Mouse (Mus musculus) embryonic facial prominence, embryonic 14.5 days (tissue): Measurements from ENCODE around the gene Olfr56. TPM values are rescaled to one million over a fixed set of nuclear protein-coding genes. Genes with fewer than 3 reads are reported as not detected.
"Not testable (repeated sequence)": the region's sequence is repeated elsewhere in the genome, so short reads cannot be mapped to it uniquely, and the experiment has no call there.

Experiments
- ATAC-seq: fragments of 200-750 bp; cut with Nextera tagmentation; 2 replicates; pipeline ENCODE4 v1.8.0; 2017; ENCODE audit warnings: low read depth, moderate number of reproducible peaks, moderate TSS enrichment
- DNase-seq: peaks from one replicate; pipeline ENCODE4 v3.0.0-alpha.2; 2015; ENCODE audit warnings: low spot score
- H3K27ac ChIP-seq: fragments of 300-500 bp; sonication (generic); replicated peaks from 2 replicates; pipeline ENCODE4 v1.5.1; 2014; ENCODE audit warnings: low read depth, mild to moderate bottlenecking, low read length, moderate library complexity
- H3K27me3 ChIP-seq: fragments of 300-500 bp; sonication (generic); replicated peaks from 2 replicates; pipeline ENCODE4 v1.6.1; 2014; ENCODE audit warnings: low read length; ENCODE audit not compliant: control insufficient read depth, insufficient read depth
- H3K36me3 ChIP-seq: fragments of 300-500 bp; sonication (generic); 2 replicates; pipeline ENCODE4 v1.6.1; 2014; ENCODE audit warnings: low read length, mixed read lengths; ENCODE audit not compliant: control insufficient read depth, insufficient read depth
- H3K4me1 ChIP-seq: fragments of 300-500 bp; sonication (generic); 2 replicates; pipeline ENCODE4 v1.6.1; 2014; ENCODE audit warnings: antibody characterized with exemption, low read length; ENCODE audit not compliant: control insufficient read depth, insufficient read depth
- H3K4me2 ChIP-seq: fragments of 300-500 bp; sonication (generic); 2 replicates; pipeline ENCODE4 v1.6.1; 2014; ENCODE audit warnings: low read depth, mild to moderate bottlenecking, low read length, moderate library complexity, mixed read lengths
- H3K4me3 ChIP-seq: fragments of 300-500 bp; sonication (generic); 2 replicates; pipeline ENCODE4 v1.5.1; 2014; ENCODE audit warnings: low read depth, mild to moderate bottlenecking, low read length
- H3K9ac ChIP-seq: fragments of 300-500 bp; sonication (generic); 2 replicates; pipeline ENCODE4 v1.6.1; 2014; ENCODE audit warnings: low read depth, mild to moderate bottlenecking, low read length, moderate library complexity, mixed read lengths
- H3K9me3 ChIP-seq: fragments of 300-500 bp; sonication (generic); 2 replicates; pipeline ENCODE4 v1.6.1; 2016; ENCODE audit warnings: low read length; ENCODE audit not compliant: control insufficient read depth
- whole genome bisulfite sequencing: fragments of 180-500 bp; shearing (Covaris S2); extraction: QIAGEN DNeasy Blood & Tissue Kit; methylation state at CpG from one replicate; pipeline ENCODE4 v1.1.7; 2014; 5-methylcytosine and 5-hydroxymethylcytosine counted together
- polyA plus RNA-seq: library from polyadenylated mRNA; unstranded; fragments of >200 nt; fragmentation: Nextera tagmentation; extraction: Ambion mirVana; gene quantifications from 2 replicates; pipeline ENCODE4 v1.2.1, GENCODE M21; 2014

Gene Olfr56
- polyA plus RNA-seq, 1 experiment from 2014 or later = 0.08 TPM

DNA sequence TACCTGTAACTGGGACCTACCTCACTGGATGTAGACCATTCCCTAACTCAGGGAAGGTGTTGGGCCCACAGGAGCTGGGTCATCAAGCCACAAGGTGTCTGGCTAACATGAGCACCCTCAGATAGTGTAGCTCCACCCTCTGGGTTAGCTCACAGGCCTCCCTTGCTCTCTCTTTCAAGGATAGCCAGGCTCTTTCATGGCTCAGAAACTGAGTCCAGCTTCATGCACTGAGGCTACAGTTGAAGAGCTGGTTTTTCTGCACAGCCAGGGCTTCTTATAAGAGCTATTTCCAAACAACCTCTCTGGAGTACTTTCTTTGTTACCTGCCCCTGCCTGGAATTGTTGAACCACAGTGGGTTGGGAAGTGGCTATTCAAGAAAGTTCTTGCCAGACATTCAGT lies 33.4 kb downstream of the Olfr56 start:
- DNase-seq, H3K27me3 ChIP-seq, H3K36me3 ChIP-seq, H3K4me1 ChIP-seq, ATAC-seq, H3K4me2 ChIP-seq, H3K9me3 ChIP-seq, H3K27ac ChIP-seq, H3K4me3 ChIP-seq, H3K9ac ChIP-seq: not testable (repeated sequence)

DNA sequence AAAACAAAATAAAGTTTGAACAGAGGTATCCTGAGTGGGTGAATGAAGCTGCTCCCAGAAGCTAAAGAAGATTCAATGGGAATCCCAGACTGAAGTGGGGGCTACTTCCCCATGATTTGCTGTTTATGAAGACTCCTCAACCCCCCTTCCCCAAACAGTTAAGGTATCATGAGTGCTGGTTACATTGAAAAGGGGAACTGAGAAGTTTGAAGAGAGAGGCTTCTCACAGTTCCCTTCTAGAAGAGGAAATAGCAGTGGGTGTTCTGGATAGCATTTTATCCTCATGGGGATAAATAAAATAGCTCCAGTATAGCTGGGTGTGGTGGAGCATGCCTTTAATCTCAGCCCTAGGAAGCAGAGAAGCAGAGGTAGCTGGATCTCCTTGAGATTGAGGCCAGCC lies 71.4 kb downstream of the Olfr56 start:
- not testable (repeated sequence) for H3K27ac ChIP-seq, ATAC-seq, H3K36me3 ChIP-seq, H3K4me1 ChIP-seq, H3K9me3 ChIP-seq, H3K4me3 ChIP-seq, H3K4me2 ChIP-seq, H3K9ac ChIP-seq, DNase-seq, H3K27me3 ChIP-seq

GRCm38 (mm10) chr11:49051093-49051891 lies 72.6 kb downstream of the Olfr56 start, which contains the start of gene 9930111J21Rik2:
Gene 9930111J21Rik2 (minus strand): TSS chr11:49051242.
- H3K9me3 ChIP-seq, H3K36me3 ChIP-seq, H3K27me3 ChIP-seq, H3K4me3 ChIP-seq, H3K9ac ChIP-seq, DNase-seq, H3K4me2 ChIP-seq, H3K4me1 ChIP-seq, ATAC-seq, H3K27ac ChIP-seq: not testable (repeated sequence)
- WGBS = 85% methylated on average over 1 of the region's 6 CpGs

DNA sequence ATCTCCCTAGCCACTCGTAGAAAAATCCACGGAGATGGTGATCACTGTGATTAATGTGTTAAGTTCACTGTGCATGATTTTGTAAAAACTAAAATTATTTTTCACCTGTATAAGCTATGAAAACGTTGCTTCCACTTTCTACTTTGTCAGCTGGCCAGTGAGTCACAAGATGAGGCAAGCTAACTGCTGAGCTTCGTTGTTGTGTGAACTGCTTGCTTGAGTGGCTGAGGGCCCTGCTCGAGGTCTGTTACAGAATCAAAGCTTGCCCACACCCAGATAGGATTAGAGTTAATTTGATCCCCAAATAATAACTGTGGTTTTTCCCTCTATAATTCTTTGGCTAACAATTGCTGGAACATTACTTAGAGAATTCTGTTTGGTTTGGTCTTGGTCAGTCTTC lies 73.2 kb downstream of the Olfr56 start:
- ATAC-seq, H3K36me3 ChIP-seq: not testable (repeated sequence)
- no CpG with 5 or more reads among the region's 5 CpGs for WGBS

GRCm38 (mm10) chr11:49060061-49060460 lies 81.4 kb downstream of the Olfr56 start:
- H3K4me1 ChIP-seq, H3K27me3 ChIP-seq, H3K36me3 ChIP-seq, ATAC-seq, H3K9ac ChIP-seq, H3K4me3 ChIP-seq, H3K9me3 ChIP-seq, DNase-seq, H3K4me2 ChIP-seq, H3K27ac ChIP-seq: not testable (repeated sequence)
- 66% methylated on average over 2 of the region's 3 CpGs for WGBS

More for the DNA sequence above, 73.2 kb downstream of the Olfr56 start:
- H3K9me3 ChIP-seq, H3K4me3 ChIP-seq, DNase-seq, H3K27ac ChIP-seq, H3K4me2 ChIP-seq, H3K9ac ChIP-seq, H3K27me3 ChIP-seq, H3K4me1 ChIP-seq: not testable (repeated sequence)

DNA sequence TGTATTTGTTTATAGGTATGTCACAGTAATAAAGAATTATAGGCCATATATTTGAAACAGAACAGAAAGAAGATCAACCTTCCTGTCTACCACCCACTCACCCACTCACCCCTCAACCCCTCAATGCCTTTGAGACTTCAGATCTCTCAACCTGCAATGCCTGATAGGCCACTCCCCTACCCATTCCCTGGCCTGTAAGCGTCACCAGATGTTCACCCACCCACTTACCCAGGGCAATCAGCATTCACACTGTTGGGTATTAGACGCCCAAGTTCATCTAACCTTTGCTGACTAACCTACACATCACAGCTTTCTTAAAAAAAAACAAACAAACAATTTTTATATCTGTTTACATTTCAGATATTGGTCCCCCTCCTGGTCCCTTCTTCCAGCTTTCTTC lies 83.2 kb downstream of the Olfr56 start:
- H3K4me2 ChIP-seq, H3K36me3 ChIP-seq, DNase-seq, H3K9ac ChIP-seq, H3K27ac ChIP-seq, H3K4me1 ChIP-seq, H3K4me3 ChIP-seq, ATAC-seq, H3K27me3 ChIP-seq, H3K9me3 ChIP-seq: not testable (repeated sequence)
- 65% methylated on average over 1 of the region's 2 CpGs for WGBS

DNA sequence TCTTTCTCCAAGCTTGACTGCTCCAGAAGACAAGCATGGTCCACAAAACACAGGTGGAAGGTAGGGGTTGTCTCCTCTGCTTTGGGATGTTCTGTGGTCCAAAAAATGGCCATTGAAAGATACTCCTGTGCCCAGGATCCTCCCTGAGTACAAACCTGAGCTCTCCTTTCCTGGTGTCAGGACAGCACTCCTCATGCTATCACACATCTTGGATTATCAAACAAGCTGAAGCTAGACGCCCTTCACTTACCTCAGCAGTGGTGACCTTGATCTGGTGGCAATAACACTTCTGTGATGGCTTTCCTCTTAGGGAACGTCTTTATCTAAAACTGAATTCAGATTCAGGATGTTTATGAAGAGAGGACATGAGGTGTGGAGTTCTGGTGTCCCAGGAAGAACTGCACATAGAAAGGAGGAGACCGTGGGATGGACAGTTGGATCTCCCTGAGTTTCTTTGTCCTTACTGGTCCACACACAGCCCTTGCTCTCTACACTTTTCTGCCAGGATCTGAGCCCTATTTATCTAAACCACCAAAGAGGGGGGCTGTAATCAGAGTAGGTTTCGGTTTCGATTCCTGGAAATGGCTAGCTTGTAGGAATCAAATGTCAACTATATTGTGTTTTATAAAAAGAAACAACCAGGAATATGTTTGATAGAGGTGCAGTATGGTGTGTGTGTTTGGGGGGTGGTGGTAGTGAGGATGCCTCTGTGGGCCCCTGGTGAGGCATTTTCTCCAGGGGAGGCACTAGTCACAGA lies 85.2 kb downstream of the Olfr56 start, which contains the start of gene Tgtp2:
Gene Tgtp2 (minus strand): TSS at position 494 of the 757 bp plus-strand sequence.
- not testable (repeated sequence) for H3K27me3 ChIP-seq, H3K36me3 ChIP-seq, H3K4me3 ChIP-seq, H3K9me3 ChIP-seq, ATAC-seq, H3K9ac ChIP-seq, H3K27ac ChIP-seq, DNase-seq, H3K4me1 ChIP-seq, H3K4me2 ChIP-seq
- 78% methylated on average over 5 of the region's 5 CpGs for WGBS

DNA sequence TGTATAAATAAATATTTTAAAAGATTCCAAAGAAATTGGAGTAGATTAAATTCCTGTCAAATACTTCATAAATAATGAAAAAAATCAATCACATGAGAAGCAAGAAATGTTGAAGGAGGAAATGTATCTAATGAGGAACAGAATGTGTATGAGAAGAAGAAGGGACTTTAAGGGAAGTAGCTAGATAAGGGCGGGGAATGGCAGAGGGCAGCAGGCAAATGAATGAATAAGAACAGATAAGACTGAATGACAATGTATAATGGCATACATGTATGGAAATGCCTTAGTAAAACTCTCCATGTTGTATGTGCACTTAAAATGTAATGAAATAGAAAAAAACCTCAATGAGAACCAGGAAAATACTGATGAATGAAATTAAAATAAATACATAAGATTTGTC lies 89.7 kb downstream of the Olfr56 start:
- Histone ChIP-seq H3K4me3 (no peak overlapping the region), H3K27me3 (no peaks in the 10 kb centered on the region), H3K27ac (no peak overlapping the region), H3K9me3 (no peaks in the 10 kb centered on the region), H3K9ac (no peak overlapping the region), H3K36me3 (no peaks in the 10 kb centered on the region), H3K4me2 (no peak overlapping the region), H3K4me1 (no peaks in the 10 kb centered on the region)
- DNase-seq (no peak), ATAC-seq (no peak)
- WGBS = 79% methylated on average over 1 of the region's 1 CpGs
